Mouse (Mus musculus): ENCODE data around the gene Myof. TPM values are rescaled to one million over a fixed set of nuclear protein-coding genes. Genes with fewer than 3 reads are reported as not detected.
A peak's percentile ranks its signal among the peaks of the same experiment; 100 is the strongest.

Myof gene
- total RNA-seq, 2 experiments from 2014 or later, result 3.5 to 7.6 TPM

GRCm38 (mm10) chr19:37959543-37960215 lies 83.7 kb downstream of the Myof start:
- DNase-seq (ENCODE audit: low spot score in 2 of 2), result no peak
- intact Hi-C loops (cut with DNase I), result loop anchor here (5.0 kb wide), 2 partner anchors 238 to 393 kb away; no protein-coding TSS in a partner anchor

DNA sequence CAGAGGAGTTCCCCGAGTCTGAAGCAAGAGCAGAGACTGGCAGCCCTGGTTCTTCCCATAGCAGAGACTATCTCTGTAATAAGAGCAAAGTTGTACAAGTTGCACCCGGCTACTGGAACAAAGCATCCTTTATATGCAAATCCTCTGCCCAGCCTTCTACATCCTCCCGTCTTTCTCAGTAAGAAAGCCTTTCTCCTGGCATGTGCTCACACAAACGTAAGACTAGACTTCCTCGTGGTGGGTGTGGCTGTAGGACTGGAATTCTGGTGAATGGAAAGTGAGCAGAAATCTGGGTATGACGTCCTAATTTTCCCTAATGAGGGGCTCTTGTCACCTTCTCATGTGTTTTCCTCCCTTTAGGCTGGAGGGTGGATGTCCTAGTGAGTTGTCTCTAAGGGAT lies 84.3 kb downstream of the Myof start:
- intact Hi-C loops (cut with DNase I), result loop anchor here (5.0 kb wide), 2 partner anchors 238 to 393 kb away; no protein-coding TSS in a partner anchor
- DNase-seq (ENCODE audit: low spot score in 2 of 2), result no peak

GRCm38 (mm10) chr19:37957256-37957655 lies 86.1 kb downstream of the Myof start:
- intact Hi-C loops (cut with DNase I), result loop anchor here (5.0 kb wide), 2 partner anchors 240 to 395 kb away; no protein-coding TSS in a partner anchor
- no peak for DNase-seq (ENCODE audit: low spot score in 2 of 2)

GRCm38 (mm10) chr19:37956006-37956405 lies 87.4 kb downstream of the Myof start:
- intact Hi-C loops (cut with DNase I), result loop anchor here (5.0 kb wide), 2 partner anchors 241 to 396 kb away; no protein-coding TSS in a partner anchor
- DNase-seq (ENCODE audit: low spot score in 2 of 2), result no peak

DNA sequence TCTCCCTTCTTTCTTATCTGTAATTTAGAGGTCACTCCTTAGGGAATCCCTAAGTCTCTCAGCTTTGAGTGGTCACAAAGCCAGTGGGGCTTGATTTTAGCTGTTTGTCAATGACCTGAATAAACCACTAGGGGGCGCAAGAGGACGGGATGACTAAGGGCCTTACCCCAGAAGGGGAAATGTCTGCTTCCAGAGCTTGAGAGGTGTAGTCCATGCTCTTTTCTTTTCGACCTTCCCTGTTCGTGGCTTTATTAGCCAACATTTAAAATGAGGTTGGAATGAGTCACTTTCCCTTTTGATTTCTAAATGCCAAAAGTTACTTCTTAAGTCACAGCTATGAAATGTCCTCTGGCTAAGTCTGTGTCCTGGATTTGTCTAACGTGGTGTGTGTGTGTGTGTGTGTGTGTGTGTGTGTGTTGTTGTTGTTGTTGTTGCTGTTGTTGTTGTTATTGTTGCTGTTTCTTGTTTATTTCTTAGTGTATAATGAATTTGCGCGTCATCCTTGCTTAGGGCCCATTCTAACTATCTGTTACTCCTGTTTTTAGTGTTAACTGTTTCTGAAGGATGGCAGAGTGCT lies 87.9 kb downstream of the Myof start:
- peak; percentile 53 to 74 for DNase-seq (ENCODE audit: low spot score in 2 of 2)
- intact Hi-C loops (cut with DNase I), result loop anchor here (1.0 to 5.0 kb wide), 4 partner anchors 87 to 397 kb away; partner anchors contain the start of gene Myof

DNA sequence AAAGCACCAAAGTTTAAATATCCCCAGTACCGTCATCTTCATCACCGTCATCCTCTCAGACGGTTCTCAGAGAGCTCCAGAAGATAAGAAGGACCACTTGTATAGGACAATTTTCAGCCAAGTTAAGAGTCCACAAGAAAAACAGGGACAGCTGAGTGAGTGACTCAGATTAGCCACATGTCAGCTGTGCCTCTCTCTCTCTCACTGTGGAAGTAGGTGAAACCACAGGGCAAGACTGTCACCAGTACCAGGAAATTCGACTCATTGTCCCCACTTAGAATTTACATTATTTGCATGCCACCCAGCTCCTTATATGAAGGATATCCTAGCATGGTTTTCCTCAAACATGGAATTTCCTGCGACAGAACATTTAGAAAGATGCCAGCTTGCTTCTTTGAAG lies 88.6 kb downstream of the Myof start:
- intact Hi-C loops (cut with DNase I), result loop anchor here (1.0 to 5.0 kb wide), 4 partner anchors 88 to 398 kb away; partner anchors contain the start of gene Myof
- DNase-seq (ENCODE audit: low spot score in 2 of 2), result no peak

GRCm38 (mm10) chr19:37954236-37954635 lies 89.1 kb downstream of the Myof start:
- intact Hi-C loops (cut with DNase I), result loop anchor here (2.0 kb wide), 1 partner anchor 89 kb away; the partner anchor contains the start of gene Myof
- DNase-seq (ENCODE audit: low spot score in 2 of 2), result no peak

DNA sequence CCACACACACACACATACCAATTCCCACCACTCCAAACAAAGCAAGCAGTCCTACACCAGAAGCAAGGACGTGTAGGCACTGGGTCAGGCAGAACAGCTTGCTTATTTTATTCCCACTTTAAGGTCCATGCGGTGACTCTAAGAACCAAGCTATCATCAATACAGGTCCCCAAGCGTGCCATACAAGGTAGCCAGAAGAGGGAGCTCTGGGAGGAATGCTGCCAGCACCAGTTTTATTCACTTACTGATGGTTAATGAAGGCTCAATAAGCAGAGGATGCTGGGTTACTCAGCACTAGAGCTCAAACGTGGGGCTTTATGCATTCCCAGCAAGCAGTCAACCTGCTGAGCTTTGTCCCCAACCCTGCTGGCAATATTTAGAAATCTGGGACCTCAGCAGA lies 96.7 kb downstream of the Myof start:
- intact Hi-C loops (cut with DNase I), result no loop called here
- DNase-seq (ENCODE audit: low spot score in 2 of 2), result no peak

DNA sequence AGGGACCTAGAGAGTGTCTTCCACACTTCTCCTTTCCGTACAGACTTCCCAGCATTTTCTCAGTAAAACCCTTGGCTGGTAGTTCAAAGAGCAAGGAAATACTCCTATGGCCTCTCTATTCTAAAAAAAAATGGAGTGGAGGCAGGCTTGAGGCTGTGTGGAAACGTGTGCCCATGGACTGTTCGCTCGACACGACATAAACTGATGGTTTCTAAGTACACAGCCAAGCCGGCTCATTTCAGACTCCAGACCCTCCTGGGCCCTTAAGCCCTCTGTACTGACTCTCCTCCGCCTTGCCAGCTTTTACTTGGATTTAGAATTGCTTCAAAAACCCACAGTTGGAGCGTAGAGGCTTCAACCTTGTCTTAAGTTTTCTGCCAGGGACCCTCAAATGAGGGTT lies 97.3 kb downstream of the Myof start:
- intact Hi-C loops (cut with DNase I), result no loop called here
- DNase-seq (ENCODE audit: low spot score in 2 of 2), result no peak

DNA sequence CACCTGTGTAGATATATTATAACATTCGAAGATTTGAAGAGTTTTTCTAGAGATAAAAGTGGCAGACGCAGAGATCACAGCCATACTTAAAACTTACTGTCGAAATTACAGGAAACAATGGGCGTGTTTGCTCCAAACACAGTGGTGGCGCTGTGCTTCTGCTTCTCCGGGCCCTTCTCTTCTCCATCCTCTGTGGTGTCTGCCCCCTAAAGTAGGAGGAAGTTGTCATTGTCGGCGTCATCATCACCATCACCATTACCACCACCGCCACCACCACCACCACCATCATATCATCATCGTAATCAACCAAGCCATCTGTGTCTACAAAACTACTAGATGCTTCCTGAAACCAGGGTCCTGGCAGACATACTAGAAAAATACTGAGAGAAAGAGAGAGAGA lies 104.2 kb downstream of the Myof start:
- DNase-seq (ENCODE audit: low spot score in 2 of 2), result no peak
- intact Hi-C loops (cut with DNase I), result loop anchor here (5.0 to 10.0 kb wide), 2 partner anchors 52 to 404 kb away; no protein-coding TSS in a partner anchor

DNA sequence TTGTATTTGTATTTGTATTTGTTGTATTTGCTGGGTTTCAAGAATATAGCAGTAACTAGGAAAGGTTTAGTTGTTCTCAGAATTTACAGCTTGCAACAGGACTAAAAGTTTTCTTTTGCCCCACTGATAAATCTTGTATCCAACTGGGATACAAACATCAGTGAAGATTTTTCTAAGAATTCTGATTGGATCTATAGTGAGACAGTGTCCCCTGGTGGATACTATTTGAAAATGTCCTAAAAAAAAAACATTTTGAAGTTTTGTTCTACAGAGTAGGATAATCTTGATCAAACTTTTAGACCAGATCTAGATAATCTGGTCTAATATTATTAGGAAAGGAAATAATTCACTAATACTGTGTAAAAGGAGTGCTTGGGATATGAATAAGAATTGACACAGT lies 106.3 kb downstream of the Myof start:
- DNase-seq (ENCODE audit: low spot score in 2 of 2), result no peak
- intact Hi-C loops (cut with DNase I), result loop anchor here (5.0 to 10.0 kb wide), 2 partner anchors 50 to 402 kb away; no protein-coding TSS in a partner anchor

DNA sequence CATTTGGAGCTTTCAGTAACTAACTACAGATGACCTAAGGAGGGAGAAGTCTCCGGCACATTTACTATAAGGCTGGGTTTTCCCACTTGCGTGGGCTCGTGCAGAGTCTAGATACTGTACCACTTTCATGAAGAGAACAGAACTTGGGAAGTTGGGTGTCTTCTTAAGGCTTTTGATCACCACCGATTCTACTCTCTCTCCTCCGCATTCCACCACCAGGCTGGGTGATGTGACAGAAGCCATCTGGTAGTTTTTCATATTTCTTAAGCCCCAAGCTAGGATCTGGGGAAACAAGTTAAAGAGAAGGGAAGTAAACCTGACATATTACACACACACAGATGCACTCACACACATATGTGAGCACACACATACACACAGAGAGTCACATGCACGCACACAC lies 108.7 kb downstream of the Myof start:
- intact Hi-C loops (cut with DNase I), result loop anchor here (2.0 to 10.0 kb wide), 3 partner anchors 47 to 400 kb away; no protein-coding TSS in a partner anchor

DNA sequence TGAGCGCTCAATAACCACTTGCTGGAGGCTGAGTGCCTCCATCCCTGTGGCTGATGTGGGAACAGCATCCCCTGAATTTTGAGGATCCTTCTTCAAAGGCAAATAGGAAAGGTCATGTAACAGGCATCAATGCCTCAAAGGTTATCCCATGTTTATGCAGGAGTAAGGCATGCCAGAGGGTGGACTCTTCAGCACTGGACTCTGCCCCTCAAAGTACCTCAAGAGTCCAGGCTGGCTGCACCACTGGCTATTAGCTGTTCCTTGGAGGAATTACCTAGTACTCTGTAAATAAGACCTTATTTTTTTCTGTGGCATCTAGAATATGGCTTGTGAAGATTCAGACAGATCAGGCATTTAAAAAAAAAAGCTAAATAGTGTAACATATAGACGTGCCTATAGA lies 111.2 kb downstream of the Myof start:
- intact Hi-C loops (cut with DNase I), result loop anchor here (10.0 kb wide), 1 partner anchor 397 kb away; no protein-coding TSS in a partner anchor
- DNase-seq (ENCODE audit: low spot score in 2 of 2), result no peak

More for the DNA sequence above, 108.7 kb downstream of the Myof start:
- DNase-seq (ENCODE audit: low spot score in 2 of 2), result no peak

DNA sequence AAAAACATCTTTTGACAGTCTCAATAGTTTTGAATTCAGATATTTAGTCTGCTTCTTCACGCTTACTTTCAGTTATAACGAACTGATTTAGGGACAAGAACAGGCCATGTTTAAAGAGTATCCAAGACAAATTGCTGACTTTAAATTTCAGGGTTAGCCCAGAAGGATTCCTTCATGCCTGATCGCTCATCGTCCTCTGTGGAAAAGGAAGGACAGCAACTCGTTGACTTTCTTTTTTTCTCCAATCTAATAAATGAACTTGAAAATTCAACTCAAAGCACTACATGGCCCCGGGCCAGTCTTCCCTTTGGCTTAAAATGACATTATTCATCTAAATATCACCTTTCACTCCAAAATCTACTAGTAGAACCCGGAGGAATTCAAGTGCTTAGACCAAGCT lies 115.5 kb downstream of the Myof start:
- DNase-seq (ENCODE audit: low spot score in 2 of 2), result no peak
- intact Hi-C loops (cut with DNase I), result no loop called here

GRCm38 (mm10) chr19:37925323-37925722 lies 118.1 kb downstream of the Myof start:
- no peak for DNase-seq (ENCODE audit: low spot score in 2 of 2)
- intact Hi-C loops (cut with DNase I), result no loop called here

GRCm38 (mm10) chr19:37924266-37924665 lies 119.1 kb downstream of the Myof start:
- intact Hi-C loops (cut with DNase I), result no loop called here
- DNase-seq (ENCODE audit: low spot score in 2 of 2), result no peak

- no peak for DNase-seq (ENCODE audit: low spot score in 2 of 2)
- intact Hi-C loops (cut with DNase I), result no loop called here
These were observed 122.3 kb downstream of the Myof start for GRCm38 (mm10) chr19:37921098-37921497.

DNA sequence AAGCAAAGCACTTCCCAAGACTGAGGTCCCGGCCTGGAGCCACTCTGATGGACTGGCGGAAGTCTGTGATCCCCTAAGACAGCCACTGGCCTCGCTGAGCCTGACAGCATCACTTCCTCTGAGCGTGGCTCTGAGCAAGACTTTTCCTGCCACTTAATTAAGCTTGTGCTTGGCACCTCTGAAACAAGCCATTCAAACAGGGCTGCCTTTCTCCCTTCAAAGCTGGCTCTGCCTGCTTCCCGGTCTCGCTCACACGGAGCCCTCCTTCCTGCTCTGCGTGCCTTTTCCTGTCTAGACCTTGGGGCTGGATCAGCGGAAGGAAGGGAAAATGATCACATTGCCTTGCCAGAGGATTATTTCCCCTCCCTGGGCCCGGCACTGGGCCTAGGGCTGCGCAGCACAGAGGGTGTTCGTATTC lies 124.9 kb downstream of the Myof start:
- intact Hi-C loops (cut with DNase I), result no loop called here
- no peak for DNase-seq (ENCODE audit: low spot score in 2 of 2)

DNA sequence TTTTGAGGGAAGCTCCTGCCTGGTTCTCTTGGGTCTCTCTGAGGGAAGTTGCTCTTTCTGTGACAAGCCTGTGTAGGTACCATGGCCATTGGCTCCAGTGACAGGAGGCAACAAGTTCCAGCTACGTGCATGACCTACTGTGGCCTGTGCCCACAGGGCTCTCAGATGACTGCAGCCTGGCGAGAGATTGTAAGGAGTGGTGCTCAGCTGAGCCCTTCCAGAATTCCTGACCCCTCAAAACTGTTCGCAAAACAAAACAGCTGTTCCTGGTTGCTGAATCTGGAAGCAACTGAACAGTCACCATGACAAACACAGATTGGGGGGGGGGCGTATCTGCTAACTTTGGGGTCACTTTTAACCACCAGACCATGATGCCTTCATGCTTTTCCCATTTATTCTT lies 129.1 kb downstream of the Myof start:
- intact Hi-C loops (cut with DNase I), result no loop called here
- DNase-seq (ENCODE audit: low spot score in 2 of 2), result no peak

DNA sequence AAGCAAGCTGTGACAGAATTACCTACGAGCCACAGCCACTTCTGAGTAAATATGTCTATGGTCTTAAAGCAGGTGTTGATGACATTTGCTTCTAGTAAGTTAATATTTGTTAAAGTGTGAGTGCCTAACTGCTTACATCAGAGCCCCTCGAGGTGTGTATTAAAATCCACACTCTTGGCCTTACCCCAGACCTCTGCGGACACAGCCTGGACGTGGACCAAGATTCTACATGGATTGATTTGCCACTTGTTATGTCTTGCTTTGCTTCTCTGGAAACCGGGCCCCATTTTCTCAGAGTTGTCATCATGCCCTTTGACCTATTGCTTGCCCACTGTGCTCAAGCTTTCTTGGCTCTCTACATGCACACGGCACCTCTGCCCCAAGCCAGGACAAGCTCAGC lies 130.9 kb downstream of the Myof start:
- DNase-seq (ENCODE audit: low spot score in 2 of 2), result no peak
- intact Hi-C loops (cut with DNase I), result no loop called here

DNA sequence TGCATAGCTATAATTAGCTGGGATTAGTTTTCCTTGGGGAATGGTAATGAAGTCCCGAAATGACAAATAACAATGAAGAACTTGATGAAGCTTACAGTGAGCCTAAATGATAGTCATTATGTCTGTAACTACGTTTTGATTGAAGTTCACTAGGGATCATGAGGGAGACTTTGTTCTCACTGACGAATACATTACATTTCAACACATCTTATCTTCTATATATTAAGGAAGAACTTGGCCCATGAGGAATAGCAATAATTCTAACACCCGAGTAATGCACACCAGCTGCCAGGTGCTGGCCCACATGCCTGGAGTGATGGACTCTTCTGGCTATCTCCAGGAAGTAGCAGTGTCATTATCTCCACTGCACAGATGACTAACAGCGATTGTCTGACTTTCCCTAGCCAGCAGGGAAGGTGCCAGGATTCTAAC lies 133.5 kb downstream of the Myof start:
- no peak for DNase-seq (ENCODE audit: low spot score in 2 of 2)
- intact Hi-C loops (cut with DNase I), result no loop called here
